Mouse (Mus musculus): ENCODE results near the gene Nkain1.

DNA sequence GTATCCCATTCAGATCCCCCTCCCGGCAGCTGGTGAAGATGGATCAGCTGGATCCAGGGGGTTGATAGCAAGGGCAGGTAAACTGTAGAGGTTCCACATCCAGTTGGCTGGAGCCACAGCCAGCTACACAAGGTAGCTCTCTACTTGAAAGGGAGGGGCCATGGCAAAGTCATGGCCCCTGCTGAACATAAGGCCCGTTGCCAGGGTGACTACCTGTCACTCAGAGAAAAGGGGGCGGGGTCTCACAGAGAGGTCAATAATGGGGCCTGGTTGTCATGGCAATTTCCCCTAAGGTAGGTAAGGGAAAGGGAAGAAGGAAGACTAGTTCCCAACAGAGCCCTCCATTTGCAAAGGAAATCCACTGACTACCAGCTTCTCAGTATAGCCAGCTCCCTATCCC, 14.8 kb downstream of the Nkain1 start:
- no peak for TF ChIP-seq POLR2A (IDR thresholded peaks at IDR 0.05; ENCODE audit: borderline replicate concordance, insufficient read depth, low read length)
- TF ChIP-seq CTCF (IDR thresholded peaks at IDR 0.05; ENCODE audit: borderline replicate concordance, insufficient read depth, low read depth, low read length), result no peak
